Mouse (Mus musculus) G1E (cell line): Measurements from ENCODE around the gene Pcdh11x. TPM values are rescaled to one million over a fixed set of nuclear protein-coding genes. Genes with fewer than 3 reads are reported as not detected.

ENCODE experiments used
- ATAC-seq: 2 replicates; pipeline ENCODE4 v1.8.0; 2016; ENCODE audit warnings: mild to moderate bottlenecking; ENCODE audit not compliant: insufficient number of reproducible peaks, poor library complexity, low FRiP score, severe bottlenecking; ENCODE audit errors: extremely low read depth
- DNase-seq: peaks from one replicate; pipeline ENCODE4 v3.0.0; 2012; ENCODE audit warnings: low spot score
- H3K27me3 ChIP-seq: 2 replicates; pipeline ENCODE4 v1.6.1; 2012; ENCODE audit warnings: mild to moderate bottlenecking, low read length, inconsistent platforms; ENCODE audit not compliant: insufficient read depth
- H3K36me3 ChIP-seq: replicated peaks from 2 replicates; pipeline ENCODE3; 2012; ENCODE audit warnings: mild to moderate bottlenecking, inconsistent platforms
- H3K4me1 ChIP-seq: 2 replicates; pipeline ENCODE4 v1.6.1; 2012; ENCODE audit warnings: low read depth, low read length, inconsistent platforms, mixed read lengths; ENCODE audit not compliant: insufficient read depth
- H3K4me3 ChIP-seq: 2 replicates; pipeline ENCODE4 v1.5.1; 2012; ENCODE audit warnings: low read depth, mild to moderate bottlenecking, inconsistent platforms, low read length, moderate library complexity, mixed read lengths
- H3K9me3 ChIP-seq: replicated peaks from 2 replicates; pipeline ENCODE4 v1.6.1; 2012; ENCODE audit warnings: inconsistent platforms
- CTCF ChIP-seq: IDR thresholded peaks from 2 replicates; pipeline ENCODE4 v1.5.1; 2012; ENCODE audit warnings: low read depth, low read length, inconsistent platforms, mixed read lengths
- GATA1 ChIP-seq: IDR thresholded peaks from 2 replicates; pipeline ENCODE4 v1.6.1; 2012; ENCODE audit warnings: borderline replicate concordance, low read length, inconsistent platforms, mixed read lengths
- GATA2 ChIP-seq: IDR thresholded peaks from 2 replicates; pipeline ENCODE4 v1.6.1; 2012; ENCODE audit warnings: low read depth, low read length, inconsistent platforms, borderline replicate concordance
- POLR2AphosphoS5 ChIP-seq: IDR thresholded peaks from 2 replicates; pipeline ENCODE4 v1.6.1; 2012; ENCODE audit warnings: low read depth, low read length, inconsistent platforms; ENCODE audit not compliant: insufficient replicate concordance
- TAL1 ChIP-seq: conservative IDR thresholded peaks from 2 replicates; pipeline ENCODE4 v1.6.1; 2012; ENCODE audit warnings: low read depth, low read length, inconsistent platforms, mixed read lengths
- polyA plus RNA-seq: library from polyadenylated mRNA; stranded (reverse); fragments of >175 nt; gene quantifications from 2 replicates; pipeline ENCODE4 v1.2.3, GENCODE M21; 2012
- total RNA-seq, 2 experiments: library from RNA; stranded (forward) in 1 of 2; stranded (reverse) in 1 of 2; fragments of 200-1000 nt in 1 of 2; fragments of >200 nt in 1 of 2; fragmentation: Nextera tagmentation in 1 of 2; gene quantifications; 2 replicates each; pipeline ENCODE4 v1.2.3; 2014 to 2017

The Pcdh11x gene
- total RNA-seq (2014; fragmentation: Nextera tagmentation) (not detected in 2 replicates), total RNA-seq (2017) (under 0.01 and 0.06 TPM in 2 replicates), polyA plus RNA-seq (not detected in 2 replicates)

DNA sequence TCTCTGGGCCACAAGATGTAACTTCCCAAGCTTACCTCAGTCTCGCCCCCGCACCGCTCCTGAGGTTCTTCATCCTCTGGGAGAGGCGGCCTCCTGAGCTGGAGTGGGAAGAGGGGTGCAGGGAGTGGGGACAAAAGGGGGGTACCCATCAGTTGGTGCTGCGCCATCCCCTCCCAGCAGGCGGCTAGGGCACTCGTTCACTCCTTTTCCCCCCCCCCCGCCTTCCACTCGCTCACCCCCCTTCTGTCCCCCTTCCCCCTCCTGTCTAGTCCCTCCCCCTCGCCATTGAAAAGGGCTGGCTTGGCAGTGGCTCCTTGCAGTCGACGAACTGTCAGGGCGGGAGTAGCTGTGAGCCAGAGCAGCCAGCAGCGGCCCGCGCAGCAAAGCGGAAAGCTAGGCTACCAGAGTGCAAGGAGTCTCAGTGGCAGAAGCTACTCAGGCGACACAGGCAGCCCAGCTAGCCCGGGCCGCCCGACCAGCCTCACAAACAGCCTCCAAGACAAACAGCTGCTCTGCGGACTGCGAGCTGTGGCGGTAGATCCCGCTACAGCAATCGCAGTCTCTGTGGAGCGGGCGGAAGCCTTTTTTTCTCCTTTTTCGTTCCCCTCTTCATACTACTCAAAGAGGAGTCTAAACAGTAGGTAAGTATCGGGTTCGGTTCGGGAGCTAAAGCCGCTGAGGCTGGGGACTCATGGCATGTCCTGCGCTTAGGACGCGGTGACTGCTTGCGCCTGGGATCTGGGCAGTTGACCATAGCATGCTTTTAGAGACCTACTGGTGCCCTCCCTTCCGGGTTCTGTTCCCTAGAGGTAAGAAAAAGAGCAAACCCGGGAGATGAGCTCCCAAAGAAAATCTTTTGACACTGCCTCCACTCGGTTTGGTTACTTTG is at the start of gene Pcdh11x:
TSS of gene Pcdh11x (plus strand) at position 249 of the 889 bp plus-strand sequence.
- Histone ChIP-seq H3K36me3 (no peaks in the 10 kb centered on the region), H3K9me3 (peaks cover 16% of the 10 kb centered on the region), H3K4me1 (no peaks in the 10 kb centered on the region), H3K4me3 (no peak within 1 kb of the TSS), H3K27me3 (no peaks in the 10 kb centered on the region)
- ATAC-seq, result no peak
- TF ChIP-seq TAL1, result no peak
- TF ChIP-seq POLR2AphosphoS5, result no peak
- no peak for TF ChIP-seq CTCF
- no peak for TF ChIP-seq GATA1
- no peak for TF ChIP-seq GATA2
- no peak for DNase-seq

- DNase-seq, result no peak
Observed at GRCm38 (mm10) chrX:120260089-120260488, 30.0 kb upstream of the Pcdh11x start.

GRCm38 (mm10) chrX:120285522-120285921 is 4.5 kb upstream of the Pcdh11x start:
- Histone ChIP-seq H3K9me3 (peaks cover 10% of the 10 kb centered on the region; the same call in 1 of the 2 replicates), H3K4me1 (no peaks in the 10 kb centered on the region), H3K4me3 (no peak overlapping the region), H3K36me3 (no peaks in the 10 kb centered on the region), H3K27me3 (no peaks in the 10 kb centered on the region)
- ATAC-seq (no peak), DNase-seq (no peak)
- TF ChIP-seq TAL1 (no peak), GATA2 (no peak), CTCF (no peak)

More at GRCm38 (mm10) chrX:120260089-120260488, 30.0 kb upstream of the Pcdh11x start:
- no peaks in the 10 kb centered on the region for H3K9me3 ChIP-seq
- H3K36me3 ChIP-seq, result no peaks in the 10 kb centered on the region
- TF ChIP-seq TAL1 (no peak), CTCF (no peak), GATA2 (no peak), GATA1 (no peak), POLR2AphosphoS5 (no peak)
- no peaks in the 10 kb centered on the region for H3K27me3 ChIP-seq
- no peak for ATAC-seq
- H3K4me1 ChIP-seq, result no peaks in the 10 kb centered on the region
- no peak overlapping the region for H3K4me3 ChIP-seq

DNA sequence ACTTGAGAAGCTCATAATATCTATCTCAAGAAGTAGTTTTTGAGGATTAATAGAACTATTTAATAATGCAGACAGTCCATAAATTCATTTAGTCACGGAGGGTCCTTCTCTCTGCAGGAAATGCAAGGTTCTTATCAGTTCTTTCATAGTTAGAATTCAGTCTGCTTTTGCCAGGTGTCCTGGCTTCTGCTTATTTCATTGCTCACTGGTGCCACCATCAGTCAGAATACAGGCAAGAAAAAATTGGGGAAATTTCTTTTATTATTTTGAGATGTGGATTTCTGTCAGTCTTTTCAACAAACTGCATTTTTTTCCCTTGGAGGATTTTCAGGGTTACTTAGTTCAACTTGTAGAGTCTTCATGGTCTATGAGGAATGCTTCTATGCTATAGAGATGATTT is 2.6 kb upstream of the Pcdh11x start:
- Histone ChIP-seq H3K36me3 (no peaks in the 10 kb centered on the region), H3K4me3 (no peak overlapping the region), H3K4me1 (no peaks in the 10 kb centered on the region), H3K27me3 (no peaks in the 10 kb centered on the region), H3K9me3 (peaks cover 13% of the 10 kb centered on the region; the same call in 1 of the 2 replicates)
- DNase-seq (no peak), ATAC-seq (no peak)
- TF ChIP-seq CTCF (no peak), POLR2AphosphoS5 (no peak), GATA1 (no peak), TAL1 (no peak), GATA2 (no peak)

- H3K9me3 ChIP-seq, result peaks cover 16% of the 10 kb centered on the region
- TF ChIP-seq TAL1, result no peak
- TF ChIP-seq GATA1, result no peak
- TF ChIP-seq GATA2, result no peak
- no peak for TF ChIP-seq CTCF
- TF ChIP-seq POLR2AphosphoS5, result no peak
- DNase-seq (no peak), ATAC-seq (no peak)
- H3K27me3 ChIP-seq, result no peaks in the 10 kb centered on the region
- no peak overlapping the region for H3K4me3 ChIP-seq
- H3K4me1 ChIP-seq, result no peaks in the 10 kb centered on the region
- H3K36me3 ChIP-seq, result no peaks in the 10 kb centered on the region
Observed at GRCm38 (mm10) chrX:120290900-120291280, 831 bp downstream of the Pcdh11x start.

DNA sequence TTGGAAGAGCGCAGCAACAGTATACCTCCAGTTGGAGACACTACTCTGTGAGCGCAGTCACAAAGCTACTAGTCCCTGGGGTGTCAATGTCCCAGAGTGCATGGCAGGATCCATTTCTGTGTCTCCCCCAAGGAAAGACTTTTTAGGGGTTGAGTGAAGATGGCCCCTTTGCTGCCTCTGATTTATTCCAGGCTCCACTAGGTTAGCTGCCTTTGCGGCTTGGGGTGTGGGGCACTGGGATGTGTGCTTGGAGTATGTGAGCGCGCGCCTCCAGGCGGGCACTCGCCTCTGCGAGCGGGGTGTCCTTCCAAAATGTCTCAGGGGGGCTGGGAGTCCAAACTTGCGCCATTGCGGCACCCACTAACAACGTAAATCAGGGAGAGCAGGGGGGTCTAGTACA is 1.6 kb downstream of the Pcdh11x start:
- H3K36me3 ChIP-seq, result no peaks in the 10 kb centered on the region
- ATAC-seq, result no peak
- peaks cover 16% of the 10 kb centered on the region for H3K9me3 ChIP-seq
- H3K4me3 ChIP-seq, result no peak overlapping the region
- DNase-seq, result no peak
- TF ChIP-seq TAL1, result no peak
- no peak for TF ChIP-seq CTCF
- TF ChIP-seq POLR2AphosphoS5, result no peak
- TF ChIP-seq GATA1, result no peak
- no peak for TF ChIP-seq GATA2
- H3K4me1 ChIP-seq, result no peaks in the 10 kb centered on the region
- no peaks in the 10 kb centered on the region for H3K27me3 ChIP-seq
